Mouse (Mus musculus) cerebellum, adult 2 months (tissue): ENCODE measurements at regions not wholly inside any gene's neighbourhood (a gene's known extent, or its start where the extent isn't known, plus 50 kb on each side); places are given as distances from the start of the nearest gene placed in this dataset.

Experiments
- CTCF ChIP-seq: fragments of 200-500 bp; IDR thresholded peaks from 2 replicates; pipeline ENCODE4 v1.5.1; 2011; ENCODE audit warnings: low read depth, mild to moderate bottlenecking, control low read depth, low read length, moderate library complexity, borderline replicate concordance; ENCODE audit not compliant: insufficient read depth
- POLR2A ChIP-seq: fragments of 200-500 bp; IDR thresholded peaks from 2 replicates; pipeline ENCODE4 v1.6.1; 2011; ENCODE audit warnings: low read length, control low read depth, borderline replicate concordance; ENCODE audit not compliant: insufficient read depth

DNA sequence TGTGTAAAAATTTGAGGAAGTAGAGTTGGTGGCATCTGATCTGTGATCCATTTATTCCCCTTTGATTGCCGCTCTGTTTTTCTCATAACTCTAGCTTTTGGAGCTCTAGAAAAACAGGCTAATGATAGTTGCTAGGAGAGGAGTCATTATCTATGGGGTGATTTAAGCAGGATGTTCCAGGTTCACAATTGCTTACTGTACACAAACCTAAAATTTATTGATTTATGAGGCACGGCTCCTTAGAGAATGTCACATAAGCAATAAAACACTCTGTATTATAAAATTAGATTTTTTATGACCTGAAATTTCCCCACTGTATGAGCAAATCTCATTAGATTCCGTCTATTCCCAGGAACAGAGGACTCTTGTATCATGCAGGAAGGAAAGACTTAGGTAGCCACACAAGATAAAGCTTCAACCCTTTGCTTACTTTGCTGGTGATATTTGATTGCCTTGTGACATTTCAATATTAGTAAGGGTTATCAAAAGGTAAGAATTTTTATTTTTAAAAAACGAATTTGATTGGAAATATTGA lies 360.8 kb upstream of the Ptger4 start:
- TF ChIP-seq CTCF = no peak
- no peak for TF ChIP-seq POLR2A
